In the genomic region with DNA sequence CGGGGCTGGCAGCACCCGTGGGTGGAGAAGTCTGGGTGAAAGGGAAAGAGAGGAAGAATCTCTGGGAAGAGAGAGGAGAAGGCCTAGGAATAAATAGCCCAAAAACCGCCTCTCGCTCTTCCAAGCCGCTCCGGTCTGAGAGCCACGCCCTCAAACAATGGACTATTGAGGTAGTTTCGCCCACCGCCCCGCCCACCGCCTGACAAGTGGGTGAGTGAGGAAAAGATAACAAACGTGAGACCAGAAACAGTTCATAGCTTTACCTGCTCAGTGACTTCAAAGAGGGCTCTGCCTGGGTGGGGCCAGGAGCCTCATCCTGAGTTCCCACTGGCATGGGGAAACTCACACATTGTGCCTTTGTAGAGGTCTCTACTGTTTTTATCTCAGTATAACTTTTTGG, we compare ENCODE assay signal across 9 mouse cellular contexts.
DNase-seq lines count a peak whose midpoint lies in the region; ATAC-seq lines count a peak whose summit lies in the region.
"Had no signal": no experiment of that assay in that cellular context is flagged by ENCODE, and none has a peak within 500 bp of the region (broad histone marks: within the 10 kb centered on the region; RNA-seq: fewer than 3 reads in every experiment).

No protein-coding gene starts in this region.

- H3K4me1 ChIP-seq in embryonic facial prominence, embryonic 12.5 days = peaks cover 8% of the 10 kb centered on the region; the same call in 1 of the 2 replicates
- peaks cover 3% of the 10 kb centered on the region; the same call in 1 of the 2 replicates for H3K4me1 ChIP-seq in limb, embryonic 11.5 days (ENCODE audit: control insufficient read depth, insufficient read depth, low read length)
- peaks cover 42% of the 10 kb centered on the region for H3K4me1 ChIP-seq in neural tube, embryonic 13.5 days (replicated peaks)

- peak overlapping the region; percentile 25 for H3K4me2 ChIP-seq in embryonic facial prominence, embryonic 12.5 days (replicated peaks)
- H3K4me2 ChIP-seq in limb, embryonic 11.5 days (ENCODE audit: low read depth, severe bottlenecking) = 0 out of 2 replicates have a peak overlapping the region, but pooled peaks have one; percentile 12
- H3K4me2 ChIP-seq in neural tube, embryonic 13.5 days = peak overlapping the region; percentile 32

- H3K9ac ChIP-seq in embryonic facial prominence, embryonic 12.5 days = no peak overlapping the region
- H3K9ac ChIP-seq in limb, embryonic 11.5 days (ENCODE audit: low read length) = no peak overlapping the region
- peak overlapping the region; percentile 2; the same call in 1 of the 2 replicates for H3K9ac ChIP-seq in neural tube, embryonic 13.5 days

- peak; percentile 37 to 42 for DNase-seq in kidney, postnatal 4 days
- DNase-seq in kidney, postnatal 36 days = no peak
- DNase-seq in limb, embryonic 11.5 days (ENCODE audit: low spot score) = no peak
- no peak for DNase-seq in cerebellum, postnatal 4 days (ENCODE audit: low spot score in 2 of 2)
- DNase-seq in adrenal gland, adult 2 months = no peak
- DNase-seq: layer of hippocampus, postnatal 36 days had no signal

- WGBS in embryonic facial prominence, embryonic 12.5 days = 14% methylated on average over 12 of the region's 12 CpGs
- WGBS in limb, embryonic 11.5 days = 14% methylated on average over 12 of the region's 12 CpGs
- WGBS in neural tube, embryonic 13.5 days = 9% methylated on average over 12 of the region's 12 CpGs

- H3K27ac ChIP-seq in embryonic facial prominence, embryonic 12.5 days = no peak overlapping the region
- no peak overlapping the region for H3K27ac ChIP-seq in limb, embryonic 11.5 days (replicated peaks; ENCODE audit: low read depth, low read length)
- no peak overlapping the region for H3K27ac ChIP-seq in neural tube, embryonic 13.5 days (replicated peaks)

- peak; percentile 29; the same call in 1 of the 2 replicates for ATAC-seq in embryonic facial prominence, embryonic 12.5 days (ENCODE audit: insufficient number of reproducible peaks, insufficient read depth, low FRiP score, low TSS enrichment)
- ATAC-seq in limb, embryonic 11.5 days (ENCODE audit: insufficient number of reproducible peaks, low FRiP score, low TSS enrichment, low read depth) = no peak; the same call in 1 of the 2 replicates
- no peak for ATAC-seq in neural tube, embryonic 13.5 days (ENCODE audit: low read depth)
- no peak for ATAC-seq in cerebellum, adult (ENCODE audit: insufficient number of reproducible peaks, low FRiP score, low TSS enrichment)

- no peaks in the 10 kb centered on the region for H3K27me3 ChIP-seq in embryonic facial prominence, embryonic 12.5 days
- H3K27me3 ChIP-seq in limb, embryonic 11.5 days (ENCODE audit: control insufficient read depth, insufficient read depth, low read length) = 0 out of 2 replicates have a peak, but pooled peaks cover 3% of the 10 kb centered on the region
- no peaks in the 10 kb centered on the region for H3K27me3 ChIP-seq in neural tube, embryonic 13.5 days

- no peak overlapping the region for H3K4me3 ChIP-seq in embryonic facial prominence, embryonic 12.5 days
- no peak overlapping the region for H3K4me3 ChIP-seq in limb, embryonic 11.5 days (ENCODE audit: low read depth, low read length)
- no peak overlapping the region for H3K4me3 ChIP-seq in neural tube, embryonic 13.5 days

- no peaks in the 10 kb centered on the region for H3K9me3 ChIP-seq in embryonic facial prominence, embryonic 12.5 days
- no peaks in the 10 kb centered on the region for H3K9me3 ChIP-seq in limb, embryonic 11.5 days (ENCODE audit: control insufficient read depth, low read length)
- H3K9me3 ChIP-seq in neural tube, embryonic 13.5 days = no peaks in the 10 kb centered on the region

- H3K36me3 ChIP-seq in embryonic facial prominence, embryonic 12.5 days = no peaks in the 10 kb centered on the region
- H3K36me3 ChIP-seq in limb, embryonic 11.5 days (ENCODE audit: control insufficient read depth, insufficient read depth, low read length) = no peaks in the 10 kb centered on the region
- no peaks in the 10 kb centered on the region for H3K36me3 ChIP-seq in neural tube, embryonic 13.5 days

Comparison
In these comparisons a context has a peak if more than half of its experiments do, and no peak if none do; other contexts are left out.
1. DNase-seq: peak in kidney, postnatal 4 days (2 of 2); none in kidney, postnatal 36 days (0 of 2), limb, embryonic 11.5 days (single experiment), cerebellum, postnatal 4 days (0 of 2) and adrenal gland, adult 2 months (single experiment).
2. Peak in every context shown above with its lines, with median percentiles within 50 percentile points of each other: H3K4me2 ChIP-seq.